Mouse (Mus musculus): ENCODE results near the gene Ddx17. TPM values are rescaled to one million over a fixed set of nuclear protein-coding genes. Genes with fewer than 3 reads are reported as not detected.

The Ddx17 gene
- polyA plus RNA-seq, 1 experiment from 2014 or later, result 78.6 TPM

GRCm38 (mm10) chr15:79502891-79503341, 43.6 kb downstream of the Ddx17 start:
- no peak overlapping the region for H3K9ac ChIP-seq (ENCODE audit: low read length)
- DNase-seq (ENCODE audit: low spot score), result no peak
- no peaks in the 10 kb centered on the region for H3K9me3 ChIP-seq (ENCODE audit: control insufficient read depth, low read length)
- H3K27ac ChIP-seq (ENCODE audit: low read depth), result no peak overlapping the region
- peaks cover 10% of the 10 kb centered on the region for H3K4me1 ChIP-seq (replicated peaks; ENCODE audit: control insufficient read depth, insufficient read depth, low read length)
- no peak overlapping the region for H3K4me2 ChIP-seq (ENCODE audit: low read length)
- no peaks in the 10 kb centered on the region for H3K36me3 ChIP-seq (ENCODE audit: control insufficient read depth, insufficient read depth, low read length)
- 17% methylated on average over 16 of the region's 18 CpGs for WGBS
- ATAC-seq (replicated peaks; ENCODE audit: low FRiP score, low TSS enrichment, low read depth), result no peak
- peaks cover 70% of the 10 kb centered on the region for H3K27me3 ChIP-seq (replicated peaks; ENCODE audit: control insufficient read depth, insufficient read depth, low read length)
- no peak overlapping the region for H3K4me3 ChIP-seq (ENCODE audit: low read depth, low read length)

DNA sequence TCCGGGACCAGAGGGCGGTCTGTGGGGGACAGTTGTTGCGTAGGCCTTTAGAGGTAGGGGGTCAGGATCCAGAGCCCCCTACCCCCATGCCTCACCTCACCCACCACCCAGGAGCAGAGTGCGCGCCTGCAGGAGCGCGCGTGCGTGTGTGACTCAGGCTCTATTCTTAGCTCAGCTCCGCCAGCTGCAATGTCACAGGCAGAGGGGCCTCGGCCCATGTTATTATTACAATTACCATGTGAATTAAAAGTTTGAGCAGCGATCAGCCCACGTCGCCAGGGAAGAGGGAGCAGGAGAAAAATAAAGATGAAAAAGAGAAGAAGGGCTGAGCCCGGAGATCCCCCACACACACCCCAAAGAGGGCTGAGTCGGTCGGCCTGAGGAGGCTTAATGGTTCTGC, 46.4 kb downstream of the Ddx17 start:
- Histone ChIP-seq H3K27ac (ENCODE audit: low read depth) (no peak overlapping the region), H3K4me3 (ENCODE audit: low read depth, low read length) (no peak overlapping the region), H3K4me2 (ENCODE audit: low read length) (no peak overlapping the region), H3K9ac (ENCODE audit: low read length) (no peak overlapping the region), H3K9me3 (ENCODE audit: control insufficient read depth, low read length) (no peaks in the 10 kb centered on the region), H3K27me3 (replicated peaks; ENCODE audit: control insufficient read depth, insufficient read depth, low read length) (peaks cover 48% of the 10 kb centered on the region), H3K4me1 (replicated peaks; ENCODE audit: control insufficient read depth, insufficient read depth, low read length) (peaks cover 4% of the 10 kb centered on the region), H3K36me3 (ENCODE audit: control insufficient read depth, insufficient read depth, low read length) (no peaks in the 10 kb centered on the region)
- no peak for DNase-seq (ENCODE audit: low spot score)
- ATAC-seq (replicated peaks; ENCODE audit: low FRiP score, low TSS enrichment, low read depth), result no peak
- WGBS, result 73% methylated on average over 17 of the region's 17 CpGs

DNA sequence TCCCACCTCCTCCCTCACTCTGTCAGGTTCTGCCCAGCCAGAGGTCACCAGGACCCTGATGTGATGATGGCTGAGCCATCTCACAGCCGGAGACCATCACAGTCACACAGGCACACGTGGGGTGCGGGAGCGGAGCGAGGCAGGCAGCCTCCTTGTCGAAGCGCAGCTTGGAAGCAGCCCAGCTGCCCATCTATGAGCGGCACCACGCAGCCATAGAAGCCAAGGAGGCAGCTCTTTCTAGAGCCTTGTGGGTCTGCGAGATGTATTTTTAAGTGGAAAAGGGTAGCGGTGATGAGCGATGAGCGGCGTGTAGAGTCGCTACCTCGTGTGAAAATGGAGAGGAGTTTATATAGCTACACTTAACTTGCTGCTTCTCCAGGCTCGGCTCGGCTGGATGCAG, 53.0 kb downstream of the Ddx17 start:
- no peak overlapping the region for H3K27ac ChIP-seq (ENCODE audit: low read depth)
- no peak for DNase-seq (ENCODE audit: low spot score)
- H3K9ac ChIP-seq (ENCODE audit: low read length), result no peak overlapping the region
- 0 out of 2 replicates have a peak overlapping the region, but pooled peaks have one; percentile 8 for H3K4me2 ChIP-seq (ENCODE audit: low read length)
- no peak for ATAC-seq (replicated peaks; ENCODE audit: low FRiP score, low TSS enrichment, low read depth)
- H3K27me3 ChIP-seq (replicated peaks; ENCODE audit: control insufficient read depth, insufficient read depth, low read length), result peaks cover 15% of the 10 kb centered on the region
- no peaks in the 10 kb centered on the region for H3K36me3 ChIP-seq (ENCODE audit: control insufficient read depth, insufficient read depth, low read length)
- H3K4me1 ChIP-seq (replicated peaks; ENCODE audit: control insufficient read depth, insufficient read depth, low read length), result no peaks in the 10 kb centered on the region
- WGBS, result 40% methylated on average over 18 of the region's 18 CpGs
- H3K4me3 ChIP-seq (ENCODE audit: low read depth, low read length), result no peak overlapping the region
- H3K9me3 ChIP-seq (ENCODE audit: control insufficient read depth, low read length), result no peaks in the 10 kb centered on the region

DNA sequence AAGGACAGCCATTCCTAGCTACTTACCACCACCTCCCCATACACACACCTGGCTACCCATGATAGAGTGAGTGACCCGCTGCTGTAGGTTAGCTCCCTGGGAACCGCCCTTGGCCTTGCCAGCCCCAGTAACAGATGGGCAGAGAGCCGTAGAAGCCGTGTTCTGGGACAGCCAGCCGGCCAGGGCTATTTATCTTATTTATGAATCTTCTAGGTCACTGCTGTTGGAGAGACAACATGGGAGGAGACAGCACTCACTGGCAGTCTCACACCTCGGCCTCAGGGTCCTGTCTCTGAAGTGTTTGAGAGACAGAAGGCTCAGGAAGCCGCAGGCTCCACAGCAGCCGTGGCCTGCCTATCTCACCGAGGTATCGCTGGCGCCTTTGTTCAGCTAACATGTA, 57.1 kb downstream of the Ddx17 start:
- Histone ChIP-seq H3K9ac (ENCODE audit: low read length) (no peak overlapping the region), H3K27me3 (replicated peaks; ENCODE audit: control insufficient read depth, insufficient read depth, low read length) (peaks cover 15% of the 10 kb centered on the region; the same call in 1 of the 2 replicates), H3K4me3 (ENCODE audit: low read depth, low read length) (no peak overlapping the region), H3K9me3 (ENCODE audit: control insufficient read depth, low read length) (no peaks in the 10 kb centered on the region), H3K36me3 (ENCODE audit: control insufficient read depth, insufficient read depth, low read length) (no peaks in the 10 kb centered on the region), H3K27ac (ENCODE audit: low read depth) (no peak overlapping the region), H3K4me1 (replicated peaks; ENCODE audit: control insufficient read depth, insufficient read depth, low read length) (no peaks in the 10 kb centered on the region), H3K4me2 (ENCODE audit: low read length) (no peak overlapping the region)
- 65% methylated on average over 11 of the region's 11 CpGs for WGBS
- ATAC-seq (replicated peaks; ENCODE audit: low FRiP score, low TSS enrichment, low read depth) (no peak), DNase-seq (ENCODE audit: low spot score) (no peak)

- H3K9ac ChIP-seq (ENCODE audit: low read length), result no peak overlapping the region
- H3K4me2 ChIP-seq (ENCODE audit: low read length), result 0 out of 2 replicates have a peak overlapping the region, but pooled peaks have one; percentile 7
- no peaks in the 10 kb centered on the region for H3K9me3 ChIP-seq (ENCODE audit: control insufficient read depth, low read length)
- peak; percentile 68 for DNase-seq (ENCODE audit: low spot score)
- no peaks in the 10 kb centered on the region for H3K4me1 ChIP-seq (replicated peaks; ENCODE audit: control insufficient read depth, insufficient read depth, low read length)
- peak; percentile 58; the same call in 1 of the 2 replicates for ATAC-seq (replicated peaks; ENCODE audit: low FRiP score, low TSS enrichment, low read depth)
- H3K4me3 ChIP-seq (ENCODE audit: low read depth, low read length), result no peak overlapping the region
- 9% methylated on average over 15 of the region's 15 CpGs for WGBS
- peaks cover 15% of the 10 kb centered on the region; the same call in 1 of the 2 replicates for H3K27me3 ChIP-seq (replicated peaks; ENCODE audit: control insufficient read depth, insufficient read depth, low read length)
- no peaks in the 10 kb centered on the region for H3K36me3 ChIP-seq (ENCODE audit: control insufficient read depth, insufficient read depth, low read length)
- no peak overlapping the region for H3K27ac ChIP-seq (ENCODE audit: low read depth)
These were observed 65.3 kb downstream of the Ddx17 start for GRCm38 (mm10) chr15:79481181-79481688.

Small RNA genes within 50 kb of the gene (microRNA-seq; reads per million reads assigned to microRNA genes)
- not detected for gene Gm27903

Other genes with a start within 250 kb of the Ddx17 start
- gene Pla2g6, start 218.4 kb downstream of the Ddx17 start, polyA plus RNA-seq (2014; fragmentation: Nextera tagmentation; extraction: Ambion mirVana), result 17.0 and 20.7 TPM in 2 replicates
- 6.4 and 8.9 TPM in 2 replicates for gene Maff, start 200.1 kb downstream of the Ddx17 start, polyA plus RNA-seq (2014; fragmentation: Nextera tagmentation; extraction: Ambion mirVana)
- gene Tmem184b, start 143.2 kb downstream of the Ddx17 start, polyA plus RNA-seq (2014; fragmentation: Nextera tagmentation; extraction: Ambion mirVana), result 53.0 and 56.6 TPM in 2 replicates
- 64.4 and 78.1 TPM in 2 replicates for gene Csnk1e, start 91.2 kb downstream of the Ddx17 start, polyA plus RNA-seq (2014; fragmentation: Nextera tagmentation; extraction: Ambion mirVana)
- gene Kcnj4, start 41.5 kb downstream of the Ddx17 start, polyA plus RNA-seq (2014; fragmentation: Nextera tagmentation; extraction: Ambion mirVana), result 0.08 TPM in 1 of 2 replicates, not detected in the other
- 46.9 and 55.0 TPM in 2 replicates for gene Kdelr3, start 30.3 kb downstream of the Ddx17 start, polyA plus RNA-seq (2014; fragmentation: Nextera tagmentation; extraction: Ambion mirVana)
- 2.0 and 2.6 TPM in 2 replicates for gene Dmc1, start 58.4 kb upstream of the Ddx17 start, polyA plus RNA-seq (2014; fragmentation: Nextera tagmentation; extraction: Ambion mirVana)
- 1.3 and 1.9 TPM in 2 replicates for gene Fam227a, start 112.2 kb upstream of the Ddx17 start, polyA plus RNA-seq (2014; fragmentation: Nextera tagmentation; extraction: Ambion mirVana)
- gene Cby1, start 112.5 kb upstream of the Ddx17 start, polyA plus RNA-seq (2014; fragmentation: Nextera tagmentation; extraction: Ambion mirVana), result 36.0 and 39.3 TPM in 2 replicates
- 244 and 272 TPM in 2 replicates for gene Tomm22, start 124.1 kb upstream of the Ddx17 start, polyA plus RNA-seq (2014; fragmentation: Nextera tagmentation; extraction: Ambion mirVana)
- 13.8 and 16.1 TPM in 2 replicates for gene Josd1, start 141.2 kb upstream of the Ddx17 start, polyA plus RNA-seq (2014; fragmentation: Nextera tagmentation; extraction: Ambion mirVana)
- 33.1 and 35.1 TPM in 2 replicates for gene Gtpbp1, start 144.1 kb upstream of the Ddx17 start, polyA plus RNA-seq (2014; fragmentation: Nextera tagmentation; extraction: Ambion mirVana)
- gene Sun2, start 195.8 kb upstream of the Ddx17 start, polyA plus RNA-seq (2014; fragmentation: Nextera tagmentation; extraction: Ambion mirVana), result 4.6 and 5.4 TPM in 2 replicates
- 47.5 and 52.0 TPM in 2 replicates for gene Dnal4, start 231.1 kb upstream of the Ddx17 start, polyA plus RNA-seq (2014; fragmentation: Nextera tagmentation; extraction: Ambion mirVana)